Mouse (Mus musculus) T-cell, adult 2 months (primary cell): ENCODE measurements around the gene Ankrd34a.

Source experiments
- DNase-seq: peaks from one replicate; pipeline ENCODE4 v3.0.0; 2022; ENCODE audit warnings: low spot score

Ankrd34a gene

DNA sequence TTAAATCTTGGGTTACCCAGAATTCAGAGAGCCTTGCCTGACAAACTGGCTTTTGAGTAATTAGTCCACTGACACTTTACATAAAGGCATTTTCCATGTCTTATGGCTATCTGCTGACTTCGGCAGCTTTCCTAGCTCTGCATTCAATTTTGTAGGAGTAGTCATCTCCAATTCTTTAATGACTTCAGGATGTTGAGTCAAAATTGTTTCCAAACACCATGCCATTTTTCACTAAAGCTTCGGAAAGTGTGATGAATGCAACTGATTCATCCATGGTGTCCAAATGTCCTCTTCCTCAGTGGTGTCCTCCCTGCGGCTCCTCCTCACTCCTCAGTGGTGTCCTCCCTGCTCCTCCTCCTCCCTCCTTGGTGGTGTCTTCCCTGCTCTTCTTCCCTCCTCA is 21.5 kb downstream of the Ankrd34a start:
- DNase-seq, result no peak

GRCm38 (mm10) chr3:96623201-96623600 is 26.8 kb downstream of the Ankrd34a start:
- no peak for DNase-seq

- DNase-seq, result peak; percentile 94
Observed at GRCm38 (mm10) chr3:96629729-96630600, 33.5 kb downstream of the Ankrd34a start, which contains the start of gene Rbm8a. Gene Rbm8a, plus strand, starts transcription at chr3:96629933.

GRCm38 (mm10) chr3:96632058-96632457 is 35.6 kb downstream of the Ankrd34a start:
- DNase-seq, result no peak

- DNase-seq, result no peak
Observed at GRCm38 (mm10) chr3:96634015-96634414, 37.6 kb downstream of the Ankrd34a start.

- DNase-seq, result peak; percentile 81
Observed at GRCm38 (mm10) chr3:96634928-96635879, 38.8 kb downstream of the Ankrd34a start, which contains the start of the genes Pex11b and Gm42957. Gene Pex11b, plus strand, starts transcription at chr3:96635376. Gene Gm42957, plus strand, starts transcription at chr3:96635474.

DNA sequence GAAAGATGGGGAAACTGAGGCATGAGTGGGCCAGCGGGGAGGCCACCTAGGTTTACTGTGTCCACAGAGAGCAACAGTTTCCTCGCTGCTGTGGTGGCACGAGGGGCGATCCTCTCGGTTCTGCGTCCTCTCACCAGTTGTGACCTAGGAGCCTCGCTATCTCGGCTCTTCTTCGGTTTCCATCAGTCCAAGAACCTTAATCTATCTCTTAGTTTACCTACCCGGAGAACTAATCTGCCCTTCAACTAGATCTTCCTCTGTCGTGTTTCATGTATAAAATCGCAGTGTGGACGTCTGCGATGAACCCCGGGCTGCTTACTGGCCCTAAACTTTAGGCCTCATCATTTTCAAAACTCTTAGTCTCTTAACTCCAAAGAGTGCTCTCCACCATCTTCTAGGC is 39.5 kb downstream of the Ankrd34a start:
- DNase-seq, result no peak

DNA sequence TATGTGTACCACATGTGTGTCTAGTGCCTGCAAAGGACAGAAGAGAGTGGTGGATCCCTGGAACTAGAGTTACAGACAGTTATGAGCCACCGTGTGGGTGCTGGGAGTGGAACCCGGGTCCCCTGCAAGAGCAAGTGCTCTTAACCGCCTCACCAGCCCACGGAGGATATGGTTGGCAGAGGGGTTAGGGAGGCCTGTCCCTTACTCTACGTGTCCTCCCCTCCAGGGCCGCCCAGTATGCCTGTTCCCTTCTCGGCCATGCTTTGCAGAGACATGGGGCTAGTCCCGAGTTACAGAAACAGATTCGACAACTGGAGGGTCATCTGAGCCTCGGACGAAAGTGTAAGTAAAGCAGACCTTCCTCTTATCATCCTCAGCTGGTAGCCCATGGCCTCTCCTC is 40.0 kb downstream of the Ankrd34a start:
- DNase-seq, result no peak

DNA sequence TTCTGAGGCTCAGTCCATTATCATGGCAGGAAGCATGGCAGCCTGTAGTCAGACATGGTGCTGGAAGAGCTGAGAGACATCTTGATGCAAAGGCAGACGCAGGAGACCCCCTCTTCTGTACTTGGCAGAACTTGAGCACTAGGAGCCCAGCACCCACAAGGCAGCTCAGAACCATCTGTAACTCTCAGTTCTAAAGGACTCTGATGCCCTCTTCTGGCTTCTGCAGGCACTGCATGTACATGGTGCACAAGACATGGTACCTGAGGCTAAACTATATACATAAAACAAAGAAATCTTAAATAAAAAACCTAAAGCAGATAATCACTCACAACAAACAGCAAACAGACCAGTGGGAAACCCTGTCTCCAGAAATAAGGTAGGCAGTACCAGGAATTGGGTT is 42.8 kb downstream of the Ankrd34a start:
- peak; percentile 73 for DNase-seq

DNA sequence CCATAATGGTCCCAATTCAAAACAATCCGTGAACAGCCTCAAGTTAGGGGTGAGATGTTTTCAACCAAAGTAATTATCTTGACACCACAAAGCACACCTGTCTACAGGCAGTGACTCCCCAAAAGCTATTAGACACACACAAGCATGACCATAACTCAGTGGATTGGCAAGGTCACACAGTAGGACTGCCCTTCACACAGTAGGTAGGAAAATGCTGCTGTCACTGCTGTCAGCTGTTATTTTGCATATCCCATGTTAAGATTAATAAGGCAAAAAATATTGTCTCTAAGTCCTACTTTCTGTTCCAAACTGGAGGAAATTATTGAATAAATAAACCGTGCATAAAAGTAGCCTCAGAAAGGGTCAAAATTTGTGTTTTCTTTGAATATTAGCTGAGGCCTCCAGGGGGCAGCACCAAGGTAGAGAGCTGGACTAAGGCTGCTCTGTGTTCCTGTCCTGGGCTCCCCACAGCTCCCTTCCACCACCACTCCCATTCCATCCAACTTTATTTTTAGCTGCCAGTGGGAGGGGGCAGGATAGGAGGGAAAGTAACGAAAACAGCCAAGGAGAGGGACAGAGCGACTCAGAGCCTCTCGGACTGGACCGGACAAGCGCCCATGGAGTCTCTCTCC is 48.7 kb downstream of the Ankrd34a start, which contains the start of gene Itga10:
Gene Itga10, plus strand, starts transcription at position 567 of the 632 bp plus-strand sequence.
- no peak for DNase-seq

DNA sequence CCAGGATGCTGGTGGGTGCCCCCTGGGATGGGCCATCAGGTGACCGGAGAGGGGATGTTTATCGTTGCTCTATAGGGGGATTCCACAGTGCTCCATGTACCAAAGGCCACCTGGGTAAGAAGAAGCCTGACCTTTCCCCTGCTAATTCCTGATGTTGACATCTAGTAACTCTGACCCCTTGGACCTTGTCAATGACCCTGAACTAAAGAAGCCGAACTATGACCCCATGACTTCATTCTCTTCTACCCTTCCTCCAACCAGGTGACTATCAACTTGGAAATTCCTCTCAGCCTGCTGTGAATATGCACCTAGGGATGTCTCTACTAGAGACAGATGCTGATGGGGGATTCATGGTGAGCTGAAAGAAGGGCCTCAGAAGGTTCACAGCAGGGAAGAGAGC is 50.9 kb downstream of the Ankrd34a start:
- DNase-seq, result no peak
